Mouse (Mus musculus): ENCODE measurements around the gene Itgb1.

DNA sequence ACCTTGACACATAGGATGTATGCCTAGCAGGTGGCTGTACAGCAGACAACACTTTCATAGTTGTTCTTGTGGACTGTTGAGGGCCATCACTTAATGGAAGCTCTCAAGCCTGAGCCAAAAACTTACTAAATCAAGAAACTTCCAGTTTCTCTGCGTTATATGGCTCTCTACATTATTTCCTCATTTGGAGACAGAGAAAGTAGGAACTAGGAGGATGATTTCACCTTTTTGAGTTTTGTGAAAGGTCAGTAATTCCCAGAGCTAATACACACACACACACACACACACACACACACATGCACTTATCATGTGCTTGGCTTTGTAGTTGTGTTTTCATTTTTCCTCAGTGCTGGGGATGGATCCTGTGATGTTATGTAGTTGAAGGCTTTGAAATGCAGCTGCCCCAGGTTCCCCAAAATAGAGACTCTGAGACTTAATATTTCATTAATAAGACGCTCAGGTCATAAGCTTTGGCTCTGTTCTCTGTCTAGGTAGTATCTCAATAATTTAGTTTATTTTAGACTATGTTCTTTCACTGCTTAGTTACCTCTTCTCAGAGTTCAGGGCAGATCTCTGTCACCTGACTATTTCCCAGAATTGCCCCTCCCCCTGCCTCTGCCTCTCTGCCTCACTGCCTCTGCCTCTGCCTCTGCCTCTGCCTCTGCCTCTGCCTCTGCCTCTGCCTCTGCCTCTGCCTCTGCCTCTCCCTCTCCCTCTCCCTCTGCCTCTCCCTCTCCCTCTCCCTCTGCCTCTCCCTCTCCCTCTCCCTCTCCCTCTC is 4.7 kb upstream of the Itgb1 start:
- no peak for TF ChIP-seq POLR2A (IDR thresholded peaks at IDR 0.05; ENCODE audit: insufficient read depth, low read length)
- no peak for TF ChIP-seq CTCF (IDR thresholded peaks at IDR 0.05; ENCODE audit: low read depth, low read length)
- TF ChIP-seq EP300 (IDR thresholded peaks at IDR 0.05; ENCODE audit: insufficient read depth, low read depth, low read length) = no peak
